Mouse (Mus musculus) spleen, adult 2 months (tissue): Measurements from ENCODE around the gene Ltbr.

ENCODE experiments used
- CTCF ChIP-seq: fragments of 200-500 bp; IDR thresholded peaks from 2 replicates; pipeline ENCODE4 v1.5.1; 2011; ENCODE audit warnings: mild to moderate bottlenecking, inconsistent platforms; ENCODE audit not compliant: insufficient read depth, insufficient read length, insufficient replicate concordance; ENCODE audit errors: extremely low read depth
- POLR2A ChIP-seq: fragments of 200-500 bp; IDR thresholded peaks from 2 replicates; pipeline ENCODE4 v1.6.1; 2011; ENCODE audit warnings: low read depth, low read length, inconsistent platforms

GRCm38 (mm10) chr6:125361467-125362291, 48.0 kb upstream of the Ltbr start:
- TF ChIP-seq CTCF: no peak
- TF ChIP-seq POLR2A: no peak
